Mouse (Mus musculus) effector memory CD4-positive, alpha-beta T cell, adult 7 months (primary cell): ENCODE data around the gene Homer2. TPM values are rescaled to one million over a fixed set of nuclear protein-coding genes. Genes with fewer than 3 reads are reported as not detected.

Source experiments
- polyA plus RNA-seq: library from polyadenylated mRNA; unstranded; fragments of 100-300 nt; shearing (Covaris generic); gene quantifications from one replicate; pipeline ENCODE4 v1.2.1, GENCODE M21; 2017

The Homer2 gene
- 1.2 TPM for polyA plus RNA-seq

DNA sequence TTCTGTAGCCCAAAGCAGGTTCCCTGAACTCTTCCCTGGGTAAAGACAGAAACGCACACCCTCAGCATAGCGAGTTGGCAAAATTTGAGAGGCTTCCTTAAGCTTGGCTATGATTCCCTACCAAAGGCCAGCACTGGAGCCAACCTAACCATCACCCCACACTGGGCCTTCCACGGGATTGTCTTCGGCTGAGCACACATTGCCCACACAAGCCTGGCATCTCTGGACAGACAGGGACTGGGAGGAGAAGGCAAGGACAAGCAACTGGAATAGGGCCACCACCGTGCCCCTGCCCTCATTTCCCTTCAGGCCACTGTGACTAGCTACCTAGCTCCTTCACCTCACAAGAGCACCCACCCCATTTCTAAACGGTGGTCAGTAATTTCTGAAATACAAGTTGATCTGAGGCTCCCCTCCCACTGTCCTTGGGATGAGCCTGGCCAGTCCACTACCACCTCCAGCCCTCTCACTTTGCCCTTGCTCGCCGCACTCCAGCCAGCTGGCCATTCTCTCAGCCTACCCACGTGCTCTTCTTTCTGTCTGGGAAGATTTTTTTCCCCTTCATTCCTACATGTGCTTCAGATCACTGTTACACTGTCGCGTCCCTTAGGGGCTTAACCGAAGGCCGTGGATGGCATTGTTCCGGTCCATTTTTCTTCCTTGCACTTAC, at the start of gene Homer2:
Gene Homer2, minus strand, starts transcription at position 57 of the 670 bp plus-strand sequence.

DNA sequence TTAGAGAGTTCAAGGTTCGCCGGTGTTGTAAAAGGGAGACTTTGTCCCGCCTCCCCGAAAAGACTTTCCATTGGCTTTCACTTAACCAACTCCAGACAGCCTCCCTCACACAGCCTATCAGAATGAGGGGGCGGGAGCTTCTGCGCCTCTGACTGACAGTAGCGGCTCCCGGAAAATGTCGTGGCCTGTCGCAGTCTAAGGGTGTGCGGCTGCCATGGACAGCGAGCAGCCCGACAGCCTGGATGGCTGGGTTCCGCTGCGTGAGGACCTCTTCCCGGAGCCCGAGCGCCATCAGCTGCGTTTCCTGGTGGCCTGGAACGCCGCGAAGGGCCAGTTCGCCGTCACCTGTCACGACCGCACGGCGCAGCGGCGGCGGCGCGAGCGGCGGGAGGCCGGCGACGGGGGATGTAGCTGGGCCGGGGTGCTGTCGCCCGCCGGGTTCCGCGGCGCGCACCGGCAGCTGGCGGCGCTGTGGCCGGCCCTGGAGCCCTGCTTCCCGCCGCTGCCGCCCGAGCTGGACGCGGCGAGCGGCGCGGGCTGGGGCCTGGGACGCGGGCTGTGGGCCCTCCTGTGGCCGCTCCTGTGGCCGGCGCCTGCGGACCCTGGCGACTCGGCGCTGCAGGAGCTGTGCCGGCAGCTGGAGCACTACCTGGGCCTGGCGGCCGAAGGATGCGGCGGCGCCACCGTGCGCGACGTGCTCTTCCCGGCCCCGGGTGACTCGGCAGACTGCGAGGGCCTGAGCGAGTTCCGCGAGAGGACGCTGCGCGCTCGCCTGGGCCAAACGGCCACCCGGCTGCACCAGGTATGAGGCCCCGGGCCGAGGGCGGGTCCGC, 136.0 kb downstream of the Homer2 start, which contains the start of gene Whamm:
Gene Whamm, plus strand, starts transcription at position 159 of the 833 bp plus-strand sequence.

DNA sequence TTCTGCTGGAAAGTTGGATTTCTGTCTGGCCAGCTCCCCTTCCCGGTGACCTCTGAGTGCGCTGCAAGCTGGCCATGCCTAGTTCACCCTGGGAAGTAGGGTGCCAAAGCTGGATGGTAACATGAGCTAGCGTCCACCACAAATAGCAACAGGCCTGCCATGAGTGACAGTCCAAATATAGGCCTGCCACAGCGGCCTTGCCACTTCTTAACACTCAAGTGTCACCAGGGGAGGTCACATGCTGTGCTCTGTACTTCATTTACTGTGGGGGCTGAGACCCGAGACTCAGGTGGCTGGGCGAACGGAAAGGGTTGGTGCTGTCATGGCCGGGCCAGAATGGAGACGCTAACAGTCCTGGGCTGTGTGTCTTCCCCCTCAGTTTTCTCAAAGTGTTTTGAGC, 140.4 kb downstream of the Homer2 start, which contains the start of gene Fsd2:
Gene Fsd2, minus strand, starts transcription at position 53 of the 400 bp plus-strand sequence.

Other genes starting within 250 kb of the Homer2 start
- 0.48 TPM for gene Ap3b2, start 213.6 kb downstream of the Homer2 start, polyA plus RNA-seq
- gene BC048679, start 209.2 kb downstream of the Homer2 start, polyA plus RNA-seq: not detected
- gene Fsd2, start 140.6 kb downstream of the Homer2 start, polyA plus RNA-seq: 0.84 TPM
- gene Whamm, start 136.3 kb downstream of the Homer2 start, polyA plus RNA-seq: 35.3 TPM
- gene Ramac, start 55.4 kb upstream of the Homer2 start, polyA plus RNA-seq: 179 TPM
- 33.5 TPM for gene 3110040N11Rik, start 82.0 kb upstream of the Homer2 start, polyA plus RNA-seq
- 88.5 TPM for gene Btbd1, start 121.9 kb upstream of the Homer2 start, polyA plus RNA-seq
- not detected for gene Gm10160, start 148.3 kb upstream of the Homer2 start, polyA plus RNA-seq
- gene Tm6sf1, start 151.5 kb upstream of the Homer2 start, polyA plus RNA-seq: 13.6 TPM
- 15.8 TPM for gene Hdgfl3, start 226.9 kb upstream of the Homer2 start, polyA plus RNA-seq